Mouse (Mus musculus): ENCODE measurements around the gene Psrc1.

DNA sequence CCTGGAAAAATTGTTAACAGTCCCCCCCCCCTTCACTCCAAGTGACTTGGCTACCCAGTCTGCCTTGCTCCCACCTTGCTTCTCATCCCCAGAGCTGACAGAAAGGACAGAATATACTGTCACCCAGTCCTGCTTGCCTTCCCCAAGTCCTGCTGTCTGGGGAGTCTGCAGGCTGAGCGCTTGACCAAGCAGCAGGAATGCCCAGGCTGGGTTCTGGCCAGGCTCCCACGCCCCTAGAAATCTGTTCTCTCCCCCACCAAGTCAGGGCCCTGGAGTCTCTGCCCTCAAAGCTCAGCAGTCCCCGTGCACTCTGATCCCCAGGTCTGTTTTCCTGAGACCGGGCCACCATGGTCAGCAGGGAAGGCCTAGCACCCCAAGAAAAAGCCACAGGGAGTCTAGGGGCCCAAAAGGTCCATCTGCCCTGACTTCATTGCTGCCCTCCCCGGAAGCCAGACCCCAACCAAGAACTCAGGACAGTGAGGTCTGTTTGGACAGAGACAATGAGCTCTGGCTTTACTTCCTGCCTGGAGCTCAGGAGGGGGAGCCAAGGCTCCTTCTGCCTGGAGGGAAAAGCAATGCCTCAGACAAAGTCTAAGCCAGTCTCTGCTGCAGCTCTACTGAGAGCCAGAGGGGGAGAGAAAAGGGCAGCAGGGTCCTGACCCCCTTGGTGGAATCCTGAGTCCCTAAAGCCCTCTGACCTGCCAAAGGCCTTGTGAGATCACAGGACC lies 27.6 kb downstream of the Psrc1 start:
- TF ChIP-seq CTCF (IDR thresholded peaks at IDR 0.05; ENCODE audit: low read depth) (no peak), EP300 (optimal IDR thresholded peaks at IDR 0.05) (no peak)

Measured in stomach, postnatal 0 days (tissue).